Mouse (Mus musculus) right cerebral cortex, postnatal 4 days (tissue): ENCODE measurements around the gene Rasgrp2.
A peak's percentile ranks its signal among the peaks of the same experiment; 100 is the strongest.

Experiments
- DNase-seq: peaks from one replicate; pipeline ENCODE4 v3.0.0-alpha.2; 2022

Gene Rasgrp2

DNA sequence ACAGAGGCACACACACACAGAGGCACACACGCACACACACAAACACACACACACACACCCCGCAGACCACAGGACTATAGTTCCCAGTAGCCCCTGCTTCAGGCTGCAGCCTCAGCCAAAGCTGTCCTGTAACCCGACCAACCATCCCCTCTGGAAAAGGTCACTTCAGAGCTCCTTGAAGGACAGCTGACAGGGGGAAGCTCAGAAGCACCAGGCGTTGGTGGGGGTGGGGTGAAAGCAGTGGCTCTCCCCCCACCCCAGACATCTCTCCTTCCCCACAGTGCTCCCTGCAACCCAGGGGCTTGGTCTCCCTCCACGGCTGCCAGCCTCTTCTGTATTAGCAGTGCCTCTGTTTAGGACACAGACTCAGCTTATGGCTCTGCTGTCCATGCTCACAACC, 15.7 kb upstream of the Rasgrp2 start:
- DNase-seq = no peak

DNA sequence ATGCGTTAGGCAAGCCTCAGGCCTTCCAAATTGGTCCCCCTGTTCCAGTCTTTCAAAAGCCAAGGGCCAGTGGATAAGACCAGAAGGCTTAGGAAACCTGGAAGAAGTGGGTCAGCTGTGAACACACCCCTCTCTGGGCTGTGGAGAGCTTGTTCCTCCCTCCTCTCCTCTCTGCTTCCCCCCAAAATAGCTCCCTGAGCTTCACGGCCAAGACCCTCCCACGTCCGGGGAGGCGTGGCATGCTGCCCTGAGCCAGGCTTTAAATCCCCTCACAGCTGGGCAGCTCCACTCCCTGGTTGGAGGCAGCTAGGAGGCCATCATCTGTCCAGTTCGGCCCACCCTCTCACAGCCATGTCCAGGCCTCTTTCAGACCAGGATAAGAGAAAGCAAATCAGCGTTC, 15.0 kb upstream of the Rasgrp2 start, which contains the start of gene Pygm:
TSS of gene Pygm (plus strand) at position 272 of the 400 bp plus-strand sequence.
- no peak for DNase-seq

- DNase-seq = no peak
Observed at GRCm38 (mm10) chr19:6384954-6385353, 14.2 kb upstream of the Rasgrp2 start.

GRCm38 (mm10) chr19:6385419-6385818, 13.7 kb upstream of the Rasgrp2 start:
- DNase-seq = no peak

GRCm38 (mm10) chr19:6385821-6386220, 13.3 kb upstream of the Rasgrp2 start:
- no peak for DNase-seq

DNA sequence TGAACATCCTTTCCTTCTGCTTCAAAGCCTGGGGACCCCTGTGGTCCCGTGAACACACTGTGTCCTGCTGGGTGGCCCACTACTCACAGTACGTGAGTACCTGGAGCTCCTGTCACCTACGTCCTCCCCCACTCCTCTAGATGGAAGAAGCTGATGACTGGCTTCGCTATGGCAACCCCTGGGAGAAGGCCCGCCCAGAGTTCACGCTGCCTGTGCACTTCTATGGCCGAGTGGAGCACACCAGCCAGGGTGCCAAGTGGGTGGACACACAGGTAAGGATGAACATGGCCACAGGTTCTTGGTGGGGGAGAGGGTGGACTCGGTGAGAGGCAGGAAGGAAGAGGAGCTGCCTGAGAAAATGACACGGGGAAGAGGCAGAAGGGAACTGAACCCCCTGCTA, 12.9 kb upstream of the Rasgrp2 start:
- no peak for DNase-seq

DNA sequence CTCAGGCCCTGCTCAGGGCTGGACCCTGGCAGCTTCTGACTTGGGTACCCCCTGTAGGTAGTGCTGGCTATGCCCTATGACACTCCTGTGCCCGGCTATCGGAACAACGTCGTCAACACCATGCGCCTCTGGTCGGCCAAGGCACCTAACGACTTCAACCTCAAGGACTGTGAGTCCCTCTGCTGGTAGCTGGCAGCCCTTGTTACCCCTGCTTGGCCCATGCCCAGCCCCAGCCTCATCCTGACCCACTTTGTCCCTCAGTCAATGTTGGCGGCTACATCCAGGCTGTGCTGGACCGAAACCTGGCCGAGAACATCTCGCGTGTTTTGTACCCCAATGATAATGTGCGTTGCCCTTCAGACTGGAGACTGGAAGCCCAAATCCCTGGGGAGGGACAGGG, 11.1 kb upstream of the Rasgrp2 start:
- DNase-seq = peak; percentile 37

GRCm38 (mm10) chr19:6389803-6390202, 9.3 kb upstream of the Rasgrp2 start:
- no peak for DNase-seq

DNA sequence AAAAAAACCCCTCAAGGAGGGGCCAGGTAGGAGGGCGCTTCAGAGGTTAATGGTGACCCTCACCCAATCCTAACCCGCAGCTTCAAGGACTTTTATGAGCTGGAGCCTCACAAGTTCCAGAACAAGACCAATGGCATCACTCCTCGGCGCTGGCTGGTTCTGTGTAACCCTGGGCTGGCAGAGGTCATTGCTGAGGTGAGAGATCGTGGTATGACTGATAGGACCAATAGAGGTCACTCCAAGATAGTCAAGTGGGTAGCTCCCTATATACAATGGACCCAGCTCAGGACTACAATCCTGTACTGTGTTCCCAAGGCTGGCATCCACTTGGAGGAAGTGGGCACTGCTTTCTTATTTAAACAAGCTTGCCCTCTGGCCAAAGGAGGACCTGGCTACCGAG, 8.9 kb upstream of the Rasgrp2 start:
- DNase-seq = no peak

GRCm38 (mm10) chr19:6392743-6393393, 6.3 kb upstream of the Rasgrp2 start:
- DNase-seq = no peak

DNA sequence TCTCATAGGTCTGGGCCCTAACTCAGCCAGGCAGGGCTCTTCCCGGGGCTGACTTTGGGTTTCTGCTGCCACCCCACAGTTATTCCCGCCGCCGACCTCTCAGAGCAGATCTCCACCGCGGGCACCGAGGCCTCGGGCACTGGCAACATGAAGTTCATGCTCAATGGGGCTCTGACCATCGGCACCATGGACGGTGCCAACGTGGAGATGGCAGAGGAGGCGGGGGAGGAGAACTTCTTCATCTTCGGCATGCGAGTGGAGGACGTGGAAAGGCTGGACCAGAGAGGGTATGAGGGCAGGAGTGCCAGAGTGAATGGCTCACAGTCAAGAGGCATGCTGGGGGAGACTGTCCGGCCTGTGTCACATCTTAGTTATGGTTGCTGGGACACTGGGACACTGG, 5.5 kb upstream of the Rasgrp2 start:
- DNase-seq = no peak

DNA sequence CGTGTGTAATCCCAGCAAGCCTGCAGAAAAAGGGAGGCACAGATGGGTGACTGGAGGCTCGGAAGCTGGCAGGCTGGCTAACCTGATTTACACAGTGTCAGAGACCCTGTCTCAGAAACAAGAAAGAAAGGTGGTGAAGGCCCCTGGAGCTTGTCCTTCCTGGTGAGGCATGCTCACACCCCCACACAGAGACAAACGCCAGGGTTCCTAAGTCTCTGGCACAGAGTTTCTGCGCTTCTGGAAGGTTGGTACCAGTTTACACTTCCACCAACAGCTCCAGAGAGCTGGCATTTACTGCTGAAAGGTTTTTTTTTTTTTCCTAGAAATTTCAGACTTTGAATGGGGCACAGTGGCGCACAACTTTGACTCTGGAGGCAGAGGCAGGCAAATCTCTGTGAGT, 2.9 kb upstream of the Rasgrp2 start:
- no peak for DNase-seq

DNA sequence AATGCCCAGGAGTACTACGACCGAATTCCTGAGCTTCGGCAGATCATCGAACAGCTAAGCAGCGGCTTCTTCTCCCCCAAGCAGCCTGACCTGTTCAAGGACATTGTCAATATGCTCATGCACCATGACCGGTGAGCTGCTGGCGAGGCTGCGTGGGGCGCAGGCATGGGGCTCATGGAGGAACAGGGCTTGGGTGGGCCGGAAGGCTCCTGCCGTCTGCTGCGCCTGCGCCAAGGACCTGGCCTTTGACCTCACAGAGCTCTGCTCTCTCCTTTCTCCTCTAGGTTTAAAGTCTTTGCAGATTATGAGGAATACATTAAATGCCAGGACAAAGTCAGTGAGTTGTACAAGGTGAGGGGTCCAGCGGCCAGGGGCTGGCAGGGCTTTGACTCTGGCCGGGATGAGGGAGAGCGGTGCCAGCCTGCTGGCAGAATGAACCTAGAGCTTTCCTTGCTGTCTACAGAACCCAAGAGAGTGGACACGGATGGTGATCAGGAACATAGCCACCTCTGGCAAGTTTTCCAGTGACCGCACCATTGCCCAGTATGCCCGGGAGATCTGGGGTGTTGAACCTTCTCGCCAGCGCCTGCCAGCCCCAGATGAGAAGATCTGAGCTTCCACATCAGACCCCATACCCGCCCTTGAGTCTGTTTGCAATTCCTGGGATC, 1.4 kb upstream of the Rasgrp2 start:
- no peak for DNase-seq

GRCm38 (mm10) chr19:6398447-6399284, 474 bp upstream of the Rasgrp2 start:
- peak; percentile 78 for DNase-seq

- DNase-seq = peak; percentile 70
Observed at GRCm38 (mm10) chr19:6400096-6401086, 1.3 kb downstream of the Rasgrp2 start.

DNA sequence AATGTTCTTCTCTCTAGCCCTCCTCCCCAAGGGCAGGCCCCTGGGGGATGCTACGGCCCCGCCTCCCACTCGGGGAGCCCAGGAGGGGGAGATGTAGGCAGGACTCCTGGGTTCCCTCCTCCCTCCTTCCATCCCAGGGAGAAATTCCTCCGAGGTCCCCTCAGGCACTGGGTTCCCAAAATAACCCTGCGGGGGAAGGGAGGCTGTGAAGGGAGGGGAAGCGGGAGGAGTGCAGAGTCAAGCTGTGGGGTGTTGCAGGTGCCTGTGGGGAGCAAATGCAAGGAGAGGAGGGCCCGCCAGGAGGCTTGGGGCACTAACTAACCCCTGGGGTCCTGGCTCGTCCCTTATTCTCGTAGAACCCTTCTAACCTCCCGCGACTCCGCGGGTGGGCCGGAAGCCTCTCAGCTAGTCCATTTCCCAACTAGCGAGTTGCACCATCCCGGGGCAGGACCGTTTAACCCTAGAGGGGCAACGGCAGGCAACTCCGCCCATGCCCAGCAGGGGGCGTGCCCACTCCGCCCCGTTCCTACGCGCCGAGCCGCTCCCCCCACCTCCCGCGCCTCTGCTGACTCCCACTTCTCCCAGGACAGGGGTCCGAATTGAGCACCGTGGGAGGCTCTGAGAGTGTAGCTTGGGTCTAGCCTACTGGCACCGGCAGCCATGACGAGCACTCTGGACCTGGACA, 2.1 kb downstream of the Rasgrp2 start:
- DNase-seq = peak; percentile 81

DNA sequence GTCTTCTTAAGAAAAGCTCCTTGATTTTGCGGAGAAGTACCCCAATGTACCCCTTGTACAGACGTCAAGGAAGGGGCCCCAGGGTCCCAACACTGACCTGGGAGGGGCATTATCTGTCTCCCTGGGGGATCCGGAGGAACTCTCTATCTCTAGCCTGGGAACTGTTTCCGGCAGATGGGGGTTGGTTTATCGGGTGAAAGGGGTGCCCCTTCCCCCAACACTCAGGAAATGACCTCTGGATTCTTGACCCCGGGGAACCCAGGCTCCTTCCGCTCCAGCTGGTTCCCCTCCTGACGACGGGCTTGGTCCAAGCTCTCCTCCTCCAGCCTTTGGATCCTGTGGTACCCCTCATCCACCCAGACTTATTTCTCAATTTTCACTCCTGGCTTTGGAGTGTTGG, 2.8 kb downstream of the Rasgrp2 start:
- DNase-seq = no peak

DNA sequence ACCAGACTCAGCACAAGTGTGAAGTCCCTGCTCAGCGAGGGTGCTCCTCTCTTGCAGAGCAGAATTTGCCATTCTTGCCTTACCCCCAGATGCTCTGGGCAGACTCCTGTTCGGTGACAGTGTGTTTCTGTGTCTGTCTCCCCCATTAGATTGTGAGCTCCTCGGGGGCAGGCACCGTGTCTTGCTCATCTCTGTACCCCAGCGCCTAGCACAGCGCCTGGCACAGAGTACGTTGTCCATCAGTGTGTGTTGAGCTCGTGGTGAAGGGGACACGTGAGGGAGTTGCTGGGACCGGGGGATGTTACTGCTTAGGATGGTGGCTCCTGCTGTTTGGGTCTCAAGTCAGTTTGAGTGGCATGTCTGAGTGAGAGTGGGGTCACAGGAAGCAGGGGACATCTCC, 4.7 kb downstream of the Rasgrp2 start:
- no peak for DNase-seq

DNA sequence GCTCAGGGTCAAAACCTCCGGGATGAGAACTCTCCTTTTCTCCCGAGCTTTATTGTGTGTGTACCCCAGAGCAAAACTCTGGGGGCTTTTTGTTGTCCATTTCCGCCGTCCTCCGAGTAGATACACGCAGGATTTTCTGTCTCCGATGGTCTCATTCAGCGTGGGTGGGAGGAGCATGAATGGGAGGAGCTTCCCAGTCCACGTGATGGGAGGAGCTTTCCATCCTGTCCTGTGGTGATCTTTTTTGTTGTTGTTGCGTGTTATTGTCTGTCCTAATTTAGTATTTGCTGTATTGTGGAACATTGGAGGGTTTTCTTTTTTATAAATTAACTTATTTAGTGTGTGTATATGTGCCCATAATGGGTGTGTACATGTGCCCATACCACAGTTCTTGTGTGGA, 6.3 kb downstream of the Rasgrp2 start:
- no peak for DNase-seq

DNA sequence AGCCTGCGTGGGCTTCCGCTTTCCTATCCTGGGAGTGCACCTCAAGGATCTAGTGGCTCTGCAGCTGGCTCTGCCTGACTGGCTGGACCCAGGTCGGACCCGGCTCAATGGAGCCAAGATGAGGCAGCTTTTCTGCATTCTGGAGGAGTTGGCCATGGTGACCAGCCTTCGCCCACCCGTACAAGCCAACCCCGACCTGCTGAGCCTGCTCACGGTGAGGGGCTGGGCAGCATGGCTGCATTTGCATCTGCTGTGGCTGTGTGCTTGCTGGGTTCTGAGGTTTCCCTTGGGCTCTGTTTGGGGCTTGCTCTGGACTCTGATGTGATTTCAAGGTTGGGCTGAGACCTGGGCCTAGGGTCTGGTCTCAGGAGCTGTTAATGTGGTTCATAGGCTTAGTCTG, 8.0 kb downstream of the Rasgrp2 start:
- no peak for DNase-seq

DNA sequence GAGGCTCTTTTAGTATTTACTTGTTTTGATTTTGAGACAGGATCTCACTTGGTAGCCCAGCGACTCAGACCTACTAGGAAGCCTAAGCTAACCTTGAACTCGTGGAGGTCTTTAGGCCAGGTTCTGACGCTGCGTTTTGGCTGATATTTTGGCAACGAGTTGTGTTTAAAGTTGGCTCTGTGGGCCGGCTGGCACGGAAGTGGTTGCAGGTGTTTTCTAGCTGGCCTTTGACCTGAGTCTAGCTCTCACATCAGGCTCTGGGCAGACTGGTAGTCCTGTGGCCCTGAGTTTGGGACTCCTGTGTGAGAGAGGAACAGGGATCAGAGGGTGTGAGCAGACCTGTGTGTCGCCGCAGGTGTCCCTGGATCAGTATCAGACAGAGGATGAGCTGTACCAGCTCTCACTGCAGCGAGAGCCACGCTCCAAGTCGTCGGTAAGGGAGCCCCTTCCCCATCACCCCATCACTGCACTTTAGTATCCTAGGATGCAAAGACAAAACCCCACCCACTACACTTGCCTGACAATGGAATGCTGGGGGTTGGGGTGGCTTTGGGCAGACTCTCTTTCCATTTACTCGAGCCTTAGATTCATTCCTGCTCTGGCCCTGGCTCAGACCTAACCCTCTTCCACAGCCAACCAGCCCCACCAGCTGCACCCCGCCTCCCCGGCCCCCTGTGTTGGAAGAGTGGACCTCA, 8.8 kb downstream of the Rasgrp2 start:
- no peak for DNase-seq
